Mouse (Mus musculus) liver, embryonic 15.5 days (tissue): Measurements from ENCODE around the gene Tdrd12. TPM values are rescaled to one million over a fixed set of nuclear protein-coding genes. Genes with fewer than 3 reads are reported as not detected.
"Not testable (repeated sequence)": the region's sequence is repeated elsewhere in the genome, so short reads cannot be mapped to it uniquely, and the experiment has no call there.

Source experiments
- ATAC-seq: fragments of 200-750 bp; cut with Nextera tagmentation; 2 replicates; pipeline ENCODE4 v1.8.0; 2017; ENCODE audit warnings: moderate number of reproducible peaks, mild to moderate bottlenecking, moderate library complexity; ENCODE audit not compliant: insufficient read depth
- H3K27ac ChIP-seq: fragments of 300-500 bp; sonication (generic); replicated peaks from 2 replicates; pipeline ENCODE4 v1.5.1; 2015; ENCODE audit warnings: mild to moderate bottlenecking, inconsistent platforms
- H3K27me3 ChIP-seq: fragments of 300-500 bp; sonication (generic); 2 replicates; pipeline ENCODE4 v1.6.1; 2015; ENCODE audit warnings: mild to moderate bottlenecking, inconsistent platforms
- H3K36me3 ChIP-seq: fragments of 300-500 bp; sonication (generic); replicated peaks from 2 replicates; pipeline ENCODE4 v1.6.1; 2015; ENCODE audit warnings: moderate library complexity, mild to moderate bottlenecking, inconsistent platforms
- H3K4me1 ChIP-seq: fragments of 300-500 bp; sonication (generic); replicated peaks from 2 replicates; pipeline ENCODE4 v1.6.1; 2015; ENCODE audit warnings: inconsistent platforms
- H3K4me2 ChIP-seq: fragments of 300-500 bp; sonication (generic); 2 replicates; pipeline ENCODE4 v1.6.1; 2015; ENCODE audit warnings: moderate library complexity, mild to moderate bottlenecking, inconsistent platforms
- H3K4me3 ChIP-seq: fragments of 300-500 bp; sonication (generic); replicated peaks from 2 replicates; pipeline ENCODE4 v1.5.1; 2015; ENCODE audit warnings: mild to moderate bottlenecking, inconsistent platforms
- H3K9ac ChIP-seq: fragments of 300-500 bp; sonication (generic); 2 replicates; pipeline ENCODE4 v1.6.1; 2015; ENCODE audit warnings: moderate library complexity, mild to moderate bottlenecking, inconsistent platforms
- H3K9me3 ChIP-seq: fragments of 300-500 bp; sonication (generic); replicated peaks from 2 replicates; pipeline ENCODE4 v1.6.1; 2016; ENCODE audit warnings: inconsistent platforms
- WGBS: fragments of 180-500 bp; shearing (Covaris S2); methylation state at CpG from one replicate; pipeline ENCODE4 v1.1.7; 2015; ENCODE audit warnings: mixed read lengths; ENCODE audit not compliant: insufficient replicate concordance; 5-methylcytosine and 5-hydroxymethylcytosine counted together
- polyA plus RNA-seq: library from polyadenylated mRNA; unstranded; fragments of >200 nt; fragmentation: Nextera tagmentation; extraction: Ambion mirVana; gene quantifications from 2 replicates; pipeline ENCODE4 v1.2.1, GENCODE M21; 2015

Tdrd12 gene
- polyA plus RNA-seq, 1 experiment from 2014 or later: 0.20 TPM

DNA sequence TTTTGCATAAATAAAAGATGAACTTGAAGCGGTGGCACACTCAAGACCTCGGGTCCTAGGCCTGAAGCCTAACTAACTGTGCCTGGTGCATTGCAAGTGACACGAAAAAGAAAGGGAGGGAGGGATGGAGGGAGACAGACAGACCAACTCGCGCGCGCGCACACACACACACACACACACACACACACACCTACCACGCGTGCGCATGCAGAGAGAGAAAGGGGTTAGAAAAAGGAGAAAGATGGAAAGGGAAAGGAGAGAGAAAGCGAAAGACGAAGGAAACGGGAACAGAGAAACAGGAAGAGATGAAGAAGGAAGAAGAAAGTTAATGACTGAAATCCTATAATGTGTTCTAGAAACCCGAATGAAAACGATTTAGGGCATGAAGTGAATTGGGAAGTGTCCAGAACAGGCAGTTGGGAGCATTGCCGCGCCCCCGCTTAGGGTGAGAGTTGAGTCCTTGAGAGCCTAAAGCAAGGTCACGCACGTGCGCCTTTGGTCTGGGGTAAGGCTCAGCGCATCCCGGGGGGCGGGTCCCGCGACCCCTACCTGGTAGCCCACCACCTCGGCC, 17.1 kb upstream of the Tdrd12 start:
- 3% methylated on average over 28 of the region's 28 CpGs for WGBS
- H3K4me1 ChIP-seq: peaks cover 79% of the 10 kb centered on the region
- H3K9me3 ChIP-seq: no peaks in the 10 kb centered on the region
- H3K27me3 ChIP-seq: no peaks in the 10 kb centered on the region
- peak overlapping the region; percentile 99 for H3K27ac ChIP-seq
- peak overlapping the region; percentile 95 for H3K4me2 ChIP-seq
- H3K4me3 ChIP-seq: peak overlapping the region; percentile 92
- peak; percentile 23 for ATAC-seq
- H3K36me3 ChIP-seq: peaks cover 29% of the 10 kb centered on the region
- peak overlapping the region; percentile 98 for H3K9ac ChIP-seq

GRCm38 (mm10) chr7:35553751-35554604, 16.4 kb upstream of the Tdrd12 start:
- WGBS: 29% methylated on average over 10 of the region's 10 CpGs
- H3K9me3 ChIP-seq: no peaks in the 10 kb centered on the region
- H3K27ac ChIP-seq: peak overlapping the region; percentile 99
- ATAC-seq: no peak
- peaks cover 36% of the 10 kb centered on the region for H3K36me3 ChIP-seq
- H3K9ac ChIP-seq: peak overlapping the region; percentile 98
- peak overlapping the region; percentile 95 for H3K4me2 ChIP-seq
- no peaks in the 10 kb centered on the region for H3K27me3 ChIP-seq
- H3K4me1 ChIP-seq: peaks cover 72% of the 10 kb centered on the region
- peak overlapping the region; percentile 92 for H3K4me3 ChIP-seq

GRCm38 (mm10) chr7:35545881-35546280, 8.3 kb upstream of the Tdrd12 start:
- H3K4me1 ChIP-seq: peaks cover 5% of the 10 kb centered on the region; the same call in 1 of the 2 replicates
- peaks cover 54% of the 10 kb centered on the region for H3K36me3 ChIP-seq
- H3K9ac ChIP-seq: no peak overlapping the region
- no peaks in the 10 kb centered on the region for H3K9me3 ChIP-seq
- peak; percentile 44; the same call in 1 of the 2 replicates for ATAC-seq
- H3K4me2 ChIP-seq: no peak overlapping the region
- 31% methylated on average over 4 of the region's 4 CpGs for WGBS
- no peak overlapping the region for H3K27ac ChIP-seq
- H3K27me3 ChIP-seq: no peaks in the 10 kb centered on the region
- H3K4me3 ChIP-seq: no peak overlapping the region

DNA sequence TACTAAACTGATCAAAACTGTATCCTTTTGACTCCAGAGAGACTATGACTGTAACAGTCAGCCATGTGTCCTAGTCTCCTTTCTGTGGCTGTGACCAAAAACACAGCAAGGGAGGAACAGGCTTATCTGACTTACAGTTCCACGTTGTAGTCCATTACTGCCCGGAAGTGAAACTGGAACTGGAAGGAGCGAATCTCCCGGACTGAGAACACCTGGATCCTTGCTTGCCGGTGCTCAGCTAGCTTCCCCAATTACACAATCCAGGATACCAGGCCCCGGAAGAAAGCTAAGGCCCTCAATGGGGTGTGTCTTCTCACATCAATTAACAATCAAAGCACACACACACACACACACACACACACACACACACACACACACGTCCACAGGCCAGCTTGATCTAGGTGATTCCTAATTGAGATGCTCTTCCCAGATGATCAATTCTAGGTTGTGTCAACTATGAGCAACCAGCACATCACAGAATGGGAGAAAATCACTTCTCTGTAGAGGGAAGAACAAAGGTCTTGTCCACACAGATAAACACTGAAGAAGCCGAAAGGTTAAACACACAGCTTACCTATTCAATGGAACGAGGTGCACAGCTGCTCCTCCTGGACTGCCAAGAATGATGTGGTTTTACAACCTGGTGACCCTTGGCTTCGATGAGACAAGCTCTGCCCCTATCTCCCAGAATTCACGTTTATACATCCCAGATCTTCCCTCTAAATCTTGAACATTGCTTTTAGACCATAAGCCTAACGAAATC, 1.6 kb downstream of the Tdrd12 start:
- no peaks in the 10 kb centered on the region for H3K36me3 ChIP-seq
- no peak for ATAC-seq
- H3K9me3 ChIP-seq: no peaks in the 10 kb centered on the region
- no peak overlapping the region for H3K4me3 ChIP-seq
- H3K9ac ChIP-seq: no peak overlapping the region
- no peak overlapping the region for H3K4me2 ChIP-seq
- no peaks in the 10 kb centered on the region for H3K4me1 ChIP-seq
- no peak overlapping the region for H3K27ac ChIP-seq
- 49% methylated on average over 12 of the region's 12 CpGs for WGBS
- no peaks in the 10 kb centered on the region for H3K27me3 ChIP-seq

GRCm38 (mm10) chr7:35530544-35530943, 7.0 kb downstream of the Tdrd12 start:
- 72% methylated on average over 1 of the region's 1 CpGs for WGBS
- ATAC-seq: not testable (repeated sequence)

DNA sequence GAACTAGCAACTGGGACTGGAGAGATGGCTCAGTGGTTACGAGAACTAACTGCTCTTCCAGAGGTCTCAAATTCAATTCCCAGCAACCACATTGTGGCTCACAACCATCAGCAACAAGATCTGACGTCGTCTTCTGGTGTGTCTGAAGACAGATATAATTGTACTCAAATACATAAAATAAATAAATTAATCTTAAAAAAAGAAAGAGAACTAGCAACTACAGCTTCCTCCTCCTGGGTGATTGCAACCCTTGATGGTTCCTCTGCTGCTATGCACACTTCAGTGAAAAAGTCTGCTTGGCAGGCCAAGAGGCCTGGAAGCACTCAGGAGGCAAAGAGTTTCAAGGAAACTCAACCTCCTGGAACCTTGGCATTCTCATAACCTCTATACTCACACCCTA, 7.5 kb downstream of the Tdrd12 start:
- Histone ChIP-seq H3K9ac (no peak overlapping the region), H3K4me1 (no peaks in the 10 kb centered on the region), H3K27ac (no peak overlapping the region), H3K27me3 (no peaks in the 10 kb centered on the region), H3K4me3 (no peak overlapping the region), H3K36me3 (no peaks in the 10 kb centered on the region), H3K9me3 (no peaks in the 10 kb centered on the region), H3K4me2 (no peak overlapping the region)
- no peak for ATAC-seq
- 65% methylated on average over 3 of the region's 3 CpGs for WGBS

More at GRCm38 (mm10) chr7:35530544-35530943, 7.0 kb downstream of the Tdrd12 start:
- H3K27ac ChIP-seq, H3K4me1 ChIP-seq, H3K9me3 ChIP-seq, H3K27me3 ChIP-seq, H3K36me3 ChIP-seq, H3K4me2 ChIP-seq, H3K4me3 ChIP-seq, H3K9ac ChIP-seq: not testable (repeated sequence)

DNA sequence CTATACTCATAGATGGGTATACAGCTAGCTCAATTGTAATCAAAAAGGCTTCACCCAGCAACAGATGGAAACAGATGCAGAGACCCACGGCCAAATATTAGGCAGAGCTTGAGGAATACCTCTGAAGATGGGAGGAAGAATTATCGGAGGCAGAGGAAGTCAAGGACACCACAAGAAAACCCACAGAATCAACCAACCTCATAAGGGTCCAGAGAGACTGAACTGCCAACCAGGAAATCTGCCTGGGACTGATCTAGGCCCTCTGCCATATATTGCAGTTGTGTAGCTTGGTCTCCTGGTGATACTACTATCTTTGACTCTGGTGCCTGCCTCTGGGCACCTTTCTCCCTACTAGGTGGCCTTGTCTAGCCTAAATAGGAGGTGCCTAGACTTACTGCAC, 10.8 kb downstream of the Tdrd12 start:
- no peak overlapping the region for H3K27ac ChIP-seq
- no peak overlapping the region for H3K4me2 ChIP-seq
- no peak for ATAC-seq
- WGBS: 6% methylated on average over 2 of the region's 2 CpGs
- H3K36me3 ChIP-seq: no peaks in the 10 kb centered on the region
- no peaks in the 10 kb centered on the region for H3K9me3 ChIP-seq
- H3K4me3 ChIP-seq: no peak overlapping the region
- H3K27me3 ChIP-seq: no peaks in the 10 kb centered on the region
- H3K4me1 ChIP-seq: no peaks in the 10 kb centered on the region
- no peak overlapping the region for H3K9ac ChIP-seq

DNA sequence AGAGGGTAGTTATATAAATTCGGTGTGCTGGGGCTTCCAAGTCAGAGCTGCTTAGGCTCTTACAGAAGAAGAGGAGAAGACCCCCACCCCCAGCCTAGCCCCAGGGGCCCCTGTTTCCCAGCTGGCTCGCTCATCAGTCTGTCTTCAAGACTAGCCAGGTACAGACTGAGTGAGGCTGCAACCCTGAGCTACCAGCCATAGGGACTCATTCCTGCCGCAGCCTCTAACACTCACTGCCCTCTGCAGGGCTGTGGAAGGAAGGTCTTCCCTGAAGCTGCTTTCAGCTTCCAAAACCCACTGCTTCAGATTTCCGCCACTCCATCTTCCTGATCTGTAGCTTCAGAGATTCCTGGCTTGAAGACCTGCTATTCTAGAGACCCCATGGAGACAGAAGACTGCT, 35.5 kb downstream of the Tdrd12 start:
- Histone ChIP-seq H3K27ac (no peak overlapping the region), H3K4me3 (no peak overlapping the region), H3K9ac (no peak overlapping the region), H3K4me2 (no peak overlapping the region), H3K4me1 (no peaks in the 10 kb centered on the region), H3K36me3 (no peaks in the 10 kb centered on the region), H3K9me3 (no peaks in the 10 kb centered on the region), H3K27me3 (no peaks in the 10 kb centered on the region)
- no peak for ATAC-seq
- WGBS: 26% methylated on average over 4 of the region's 4 CpGs

DNA sequence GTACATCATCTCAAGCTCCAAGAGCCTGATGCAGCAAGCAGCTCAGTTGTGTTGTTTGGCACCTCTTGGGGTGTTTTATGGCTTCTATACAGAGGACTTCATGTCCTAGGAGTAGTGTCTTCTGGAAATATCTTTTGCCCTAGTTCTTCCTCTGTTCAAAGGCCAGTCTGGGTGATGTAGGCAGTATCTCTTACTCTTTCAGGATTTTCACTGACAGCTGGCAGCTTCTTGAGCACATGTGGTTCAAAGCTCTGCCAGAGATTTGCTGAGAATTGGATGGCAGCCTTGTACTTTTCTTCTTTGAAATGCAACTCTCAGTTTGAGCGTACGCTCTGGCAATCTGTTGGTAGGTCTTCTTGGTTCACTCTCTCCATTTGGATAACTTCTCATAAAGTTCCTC, 40.0 kb downstream of the Tdrd12 start:
- H3K36me3 ChIP-seq: no peaks in the 10 kb centered on the region
- no peak overlapping the region for H3K9ac ChIP-seq
- H3K4me3 ChIP-seq: no peak overlapping the region
- no peak overlapping the region for H3K27ac ChIP-seq
- H3K27me3 ChIP-seq: no peaks in the 10 kb centered on the region
- H3K4me1 ChIP-seq: no peaks in the 10 kb centered on the region
- ATAC-seq: no peak
- no peaks in the 10 kb centered on the region for H3K9me3 ChIP-seq
- H3K4me2 ChIP-seq: no peak overlapping the region
- 67% methylated on average over 2 of the region's 2 CpGs for WGBS

- no peak for ATAC-seq
These were observed 46.5 kb downstream of the Tdrd12 start for GRCm38 (mm10) chr7:35491005-35491404.

GRCm38 (mm10) chr7:35490186-35490585, 47.4 kb downstream of the Tdrd12 start:
- Histone ChIP-seq H3K9ac (no peak overlapping the region), H3K4me3 (no peak overlapping the region), H3K27ac (no peak overlapping the region), H3K9me3 (no peaks in the 10 kb centered on the region), H3K27me3 (no peaks in the 10 kb centered on the region), H3K36me3 (no peaks in the 10 kb centered on the region), H3K4me1 (no peaks in the 10 kb centered on the region), H3K4me2 (no peak overlapping the region)
- no peak for ATAC-seq
- WGBS: 64% methylated on average over 2 of the region's 2 CpGs

More at GRCm38 (mm10) chr7:35491005-35491404, 46.5 kb downstream of the Tdrd12 start:
- Histone ChIP-seq H3K4me2 (no peak overlapping the region), H3K27me3 (no peaks in the 10 kb centered on the region), H3K4me1 (no peaks in the 10 kb centered on the region), H3K36me3 (no peaks in the 10 kb centered on the region), H3K4me3 (no peak overlapping the region), H3K9me3 (no peaks in the 10 kb centered on the region), H3K27ac (no peak overlapping the region), H3K9ac (no peak overlapping the region)
- 51% methylated on average over 1 of the region's 1 CpGs for WGBS
